Mouse (Mus musculus) neural tube, embryonic 14.5 days (tissue): ENCODE data around the gene 2310022A10Rik. TPM values are rescaled to one million over a fixed set of nuclear protein-coding genes. Genes with fewer than 3 reads are reported as not detected.

ENCODE experiments used
- ATAC-seq: fragments of 200-750 bp; cut with Nextera tagmentation; 2 replicates; pipeline ENCODE4 v1.8.0; 2017; ENCODE audit warnings: low read depth, mild to moderate bottlenecking, moderate TSS enrichment, moderate library complexity
- H3K27ac ChIP-seq: fragments of 300-500 bp; sonication (generic); 2 replicates; pipeline ENCODE4 v1.5.1; 2014; ENCODE audit warnings: low read depth, mild to moderate bottlenecking, control low read depth, low read length, moderate library complexity, mixed read lengths
- H3K27me3 ChIP-seq: fragments of 300-500 bp; sonication (generic); 2 replicates; pipeline ENCODE4 v1.6.1; 2014; ENCODE audit warnings: low read length; ENCODE audit not compliant: control insufficient read depth, insufficient read depth
- H3K36me3 ChIP-seq: fragments of 300-500 bp; sonication (generic); 2 replicates; pipeline ENCODE4 v1.6.1; 2014; ENCODE audit warnings: low read length, mixed read lengths; ENCODE audit not compliant: control insufficient read depth, insufficient read depth
- H3K4me1 ChIP-seq: fragments of 300-500 bp; sonication (generic); 2 replicates; pipeline ENCODE4 v1.6.1; 2014; ENCODE audit warnings: low read length; ENCODE audit not compliant: control insufficient read depth, insufficient read depth
- H3K4me2 ChIP-seq: fragments of 300-500 bp; sonication (generic); 2 replicates; pipeline ENCODE4 v1.6.1; 2014; ENCODE audit warnings: mild to moderate bottlenecking, low read depth, low read length, control low read depth
- H3K4me3 ChIP-seq: fragments of 300-500 bp; sonication (generic); 2 replicates; pipeline ENCODE4 v1.5.1; 2014; ENCODE audit warnings: low read depth, low read length, control low read depth, mixed read lengths
- H3K9ac ChIP-seq: fragments of 300-500 bp; sonication (generic); replicated peaks from 2 replicates; pipeline ENCODE4 v1.6.1; 2014; ENCODE audit warnings: low read depth, mild to moderate bottlenecking, control low read depth, low read length, mixed read lengths
- H3K9me3 ChIP-seq: fragments of 300-500 bp; sonication (generic); 2 replicates; pipeline ENCODE4 v1.6.1; 2016; ENCODE audit warnings: low read length; ENCODE audit not compliant: control insufficient read depth
- WGBS: fragments of 180-500 bp; shearing (Covaris S2); extraction: QIAGEN DNeasy Blood & Tissue Kit; methylation state at CpG from one replicate; pipeline ENCODE4 v1.1.7; 2014; 5-methylcytosine and 5-hydroxymethylcytosine counted together
- polyA plus RNA-seq: library from polyadenylated mRNA; unstranded; fragments of >200 nt; fragmentation: Nextera tagmentation; extraction: Ambion mirVana; gene quantifications from 2 replicates; pipeline ENCODE4 v1.2.1, GENCODE M21; 2014

The 2310022A10Rik gene
- polyA plus RNA-seq, 1 experiment from 2014 or later: 27.2 TPM

GRCm38 (mm10) chr7:27602161-27602560 lies 49.1 kb downstream of the 2310022A10Rik start:
- peaks cover 12% of the 10 kb centered on the region; the same call in 1 of the 2 replicates for H3K4me1 ChIP-seq
- 78% methylated on average over 2 of the region's 2 CpGs for WGBS
- no peak overlapping the region for H3K27ac ChIP-seq

GRCm38 (mm10) chr7:27602835-27603234 lies 49.8 kb downstream of the 2310022A10Rik start:
- Histone ChIP-seq H3K36me3 (no peaks in the 10 kb centered on the region), H3K4me3 (no peak overlapping the region), H3K27ac (no peak overlapping the region), H3K9ac (no peak overlapping the region), H3K9me3 (no peaks in the 10 kb centered on the region), H3K27me3 (no peaks in the 10 kb centered on the region), H3K4me1 (peaks cover 12% of the 10 kb centered on the region; the same call in 1 of the 2 replicates), H3K4me2 (no peak overlapping the region)
- WGBS: 84% methylated on average over 7 of the region's 7 CpGs
- no peak for ATAC-seq

More at GRCm38 (mm10) chr7:27602161-27602560, 49.1 kb downstream of the 2310022A10Rik start:
- Histone ChIP-seq H3K27me3 (no peaks in the 10 kb centered on the region), H3K9ac (no peak overlapping the region), H3K9me3 (no peaks in the 10 kb centered on the region), H3K4me3 (no peak overlapping the region), H3K36me3 (no peaks in the 10 kb centered on the region), H3K4me2 (no peak overlapping the region)
- ATAC-seq: no peak

- Histone ChIP-seq H3K27ac (peak overlapping the region; percentile 66), H3K9ac (no peak overlapping the region), H3K27me3 (no peaks in the 10 kb centered on the region), H3K4me3 (no peak overlapping the region), H3K36me3 (0 out of 2 replicates have a peak, but pooled peaks cover 5% of the 10 kb centered on the region), H3K9me3 (no peaks in the 10 kb centered on the region), H3K4me2 (no peak overlapping the region), H3K4me1 (peaks cover 12% of the 10 kb centered on the region; the same call in 1 of the 2 replicates)
- 42% methylated on average over 5 of the region's 5 CpGs for WGBS
- no peak for ATAC-seq
Observed at GRCm38 (mm10) chr7:27604661-27605348, 51.8 kb downstream of the 2310022A10Rik start.

- Histone ChIP-seq H3K36me3 (0 out of 2 replicates have a peak, but pooled peaks cover 8% of the 10 kb centered on the region), H3K9me3 (no peaks in the 10 kb centered on the region), H3K4me2 (no peak overlapping the region), H3K27me3 (no peaks in the 10 kb centered on the region), H3K4me1 (peaks cover 12% of the 10 kb centered on the region; the same call in 1 of the 2 replicates), H3K9ac (no peak overlapping the region), H3K27ac (peak overlapping the region; percentile 66), H3K4me3 (no peak overlapping the region)
- ATAC-seq: no peak
- 82% methylated on average over 9 of the region's 9 CpGs for WGBS
Observed at GRCm38 (mm10) chr7:27605499-27606285, 52.7 kb downstream of the 2310022A10Rik start.

- ATAC-seq: no peak
- no peak overlapping the region for H3K4me3 ChIP-seq
- H3K4me2 ChIP-seq: no peak overlapping the region
- no peak overlapping the region for H3K9ac ChIP-seq
- WGBS: 60% methylated on average over 10 of the region's 10 CpGs
- no peak overlapping the region for H3K27ac ChIP-seq
- peaks cover 12% of the 10 kb centered on the region; the same call in 1 of the 2 replicates for H3K4me1 ChIP-seq
- no peaks in the 10 kb centered on the region for H3K9me3 ChIP-seq
- no peaks in the 10 kb centered on the region for H3K27me3 ChIP-seq
- H3K36me3 ChIP-seq: 0 out of 2 replicates have a peak, but pooled peaks cover 8% of the 10 kb centered on the region
Observed at GRCm38 (mm10) chr7:27606481-27607254, 53.6 kb downstream of the 2310022A10Rik start.

GRCm38 (mm10) chr7:27607580-27607979 lies 54.5 kb downstream of the 2310022A10Rik start:
- Histone ChIP-seq H3K4me2 (no peak overlapping the region), H3K9ac (no peak overlapping the region)
- no peak for ATAC-seq

GRCm38 (mm10) chr7:27608130-27608529 lies 55.1 kb downstream of the 2310022A10Rik start:
- Histone ChIP-seq H3K27me3 (no peaks in the 10 kb centered on the region), H3K4me1 (peaks cover 12% of the 10 kb centered on the region; the same call in 1 of the 2 replicates), H3K9me3 (no peaks in the 10 kb centered on the region), H3K36me3 (0 out of 2 replicates have a peak, but pooled peaks cover 8% of the 10 kb centered on the region), H3K4me3 (no peak overlapping the region), H3K4me2 (no peak overlapping the region), H3K27ac (no peak overlapping the region), H3K9ac (no peak overlapping the region)
- ATAC-seq: no peak
- WGBS: 94% methylated on average over 3 of the region's 3 CpGs

More at GRCm38 (mm10) chr7:27607580-27607979, 54.5 kb downstream of the 2310022A10Rik start:
- Histone ChIP-seq H3K36me3 (0 out of 2 replicates have a peak, but pooled peaks cover 8% of the 10 kb centered on the region), H3K4me3 (no peak overlapping the region), H3K27me3 (no peaks in the 10 kb centered on the region), H3K9me3 (no peaks in the 10 kb centered on the region), H3K4me1 (peaks cover 12% of the 10 kb centered on the region; the same call in 1 of the 2 replicates), H3K27ac (no peak overlapping the region)
- WGBS: 38% methylated on average over 5 of the region's 5 CpGs

- Histone ChIP-seq H3K4me3 (no peak overlapping the region), H3K9me3 (no peaks in the 10 kb centered on the region), H3K27ac (no peak overlapping the region), H3K4me2 (no peak overlapping the region), H3K4me1 (peaks cover 10% of the 10 kb centered on the region; the same call in 1 of the 2 replicates), H3K36me3 (0 out of 2 replicates have a peak, but pooled peaks cover 8% of the 10 kb centered on the region), H3K9ac (no peak overlapping the region), H3K27me3 (no peaks in the 10 kb centered on the region)
- no peak for ATAC-seq
- WGBS: 95% methylated on average over 4 of the region's 4 CpGs
Observed at GRCm38 (mm10) chr7:27609285-27609684, 56.3 kb downstream of the 2310022A10Rik start.
